Mouse (Mus musculus) hindbrain, embryonic 12.5 days (tissue): ENCODE results near the gene BC004004. TPM values are rescaled to one million over a fixed set of nuclear protein-coding genes. Genes with fewer than 3 reads are reported as not detected.
"Not testable (repeated sequence)": the region's sequence is repeated elsewhere in the genome, so short reads cannot be mapped to it uniquely, and the experiment has no call there.

Source experiments
- ATAC-seq: fragments of 200-750 bp; cut with Nextera tagmentation; 2 replicates; pipeline ENCODE4 v1.8.0; 2017; ENCODE audit warnings: moderate TSS enrichment; ENCODE audit not compliant: low FRiP score
- H3K27ac ChIP-seq: fragments of 300-500 bp; sonication (generic); 2 replicates; pipeline ENCODE4 v1.5.1; 2016; ENCODE audit warnings: mild to moderate bottlenecking
- H3K27me3 ChIP-seq: fragments of 300-500 bp; sonication (generic); 2 replicates; pipeline ENCODE4 v1.6.1; 2016; ENCODE audit warnings: mild to moderate bottlenecking
- H3K36me3 ChIP-seq: fragments of 300-500 bp; sonication (generic); 2 replicates; pipeline ENCODE4 v1.6.1; 2016; ENCODE audit warnings: mild to moderate bottlenecking
- H3K4me1 ChIP-seq: fragments of 300-500 bp; sonication (generic); 2 replicates; pipeline ENCODE4 v1.6.1; 2016
- H3K4me2 ChIP-seq: fragments of 300-500 bp; sonication (generic); replicated peaks from 2 replicates; pipeline ENCODE4 v1.6.1; 2016; ENCODE audit warnings: mild to moderate bottlenecking
- H3K4me3 ChIP-seq: fragments of 300-500 bp; sonication (generic); 2 replicates; pipeline ENCODE4 v1.5.1; 2016; ENCODE audit warnings: mild to moderate bottlenecking
- H3K9ac ChIP-seq: fragments of 300-500 bp; sonication (generic); 2 replicates; pipeline ENCODE4 v1.6.1; 2016; ENCODE audit warnings: mild to moderate bottlenecking, moderate library complexity
- H3K9me3 ChIP-seq: fragments of 300-500 bp; sonication (generic); replicated peaks from 2 replicates; pipeline ENCODE4 v1.6.1; 2016; ENCODE audit warnings: mild to moderate bottlenecking
- WGBS: fragments of 180-500 bp; shearing (Covaris S2); methylation state at CpG from one replicate; pipeline ENCODE4 v1.1.7; 2016; 5-methylcytosine and 5-hydroxymethylcytosine counted together
- polyA plus RNA-seq: library from polyadenylated mRNA; unstranded; fragments of >200 nt; fragmentation: Nextera tagmentation; extraction: Ambion mirVana; gene quantifications from 2 replicates; pipeline ENCODE4 v1.2.1, GENCODE M21; 2016

Gene BC004004
- polyA plus RNA-seq, 1 experiment from 2014 or later = 72.5 TPM

GRCm38 (mm10) chr17:29347126-29347644, 78.6 kb downstream of the BC004004 start:
- Histone ChIP-seq H3K27me3 (no peaks in the 10 kb centered on the region), H3K4me1 (peaks cover 34% of the 10 kb centered on the region), H3K9ac (peak overlapping the region; percentile 96), H3K4me3 (peak overlapping the region; percentile 95), H3K36me3 (peaks cover 12% of the 10 kb centered on the region), H3K27ac (peak overlapping the region; percentile 92), H3K4me2 (peak overlapping the region; percentile 75), H3K9me3 (no peaks in the 10 kb centered on the region)
- ATAC-seq = peak; percentile 57; the same call in 1 of the 2 replicates
- WGBS = 1% methylated on average over 43 of the region's 45 CpGs

DNA sequence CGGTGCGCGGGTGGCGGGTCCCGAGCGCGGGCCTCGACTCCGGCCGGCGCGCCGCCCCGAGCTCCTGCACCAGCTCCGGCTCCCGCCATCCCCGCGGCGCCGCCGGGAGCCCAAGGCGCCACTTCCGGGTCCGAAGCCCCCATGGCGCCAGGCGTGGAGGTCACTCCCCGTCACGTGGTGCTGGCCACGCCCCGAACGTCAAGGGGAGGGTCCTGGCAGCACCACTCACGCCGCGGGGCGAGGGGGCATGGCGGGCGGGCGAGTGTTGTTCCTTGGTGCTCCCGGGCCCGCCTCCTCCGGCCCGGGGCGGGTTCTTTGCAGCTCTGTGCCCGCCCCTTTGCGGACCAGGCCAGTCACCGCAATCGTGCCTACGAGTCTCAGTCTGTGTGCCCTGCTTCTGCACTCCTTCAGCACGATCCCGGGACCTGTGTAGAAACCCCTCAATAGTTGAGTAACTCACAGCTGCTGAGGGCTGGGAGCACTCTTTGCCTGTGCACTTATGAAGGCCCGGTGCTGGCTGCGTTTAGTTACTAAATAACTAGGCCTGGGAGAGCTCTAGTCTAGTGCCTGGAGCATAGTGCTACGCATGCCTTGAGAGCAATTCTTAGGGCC, 79.2 kb downstream of the BC004004 start, which contains the start of gene Mtch1:
TSS of gene Mtch1 (minus strand) at position 290 of the 612 bp plus-strand sequence.
- H3K9ac ChIP-seq = peak within 1 kb of the TSS; percentile 96
- H3K27me3 ChIP-seq = no peaks in the 10 kb centered on the region
- peaks cover 12% of the 10 kb centered on the region for H3K36me3 ChIP-seq
- H3K27ac ChIP-seq = peak within 1 kb of the TSS; percentile 92
- no peaks in the 10 kb centered on the region for H3K9me3 ChIP-seq
- H3K4me1 ChIP-seq = peaks cover 29% of the 10 kb centered on the region
- WGBS = under 1% methylated on average over 46 of the region's 53 CpGs
- H3K4me2 ChIP-seq = peak within 1 kb of the TSS; percentile 75
- ATAC-seq = peak; percentile 92
- peak within 1 kb of the TSS; percentile 95 for H3K4me3 ChIP-seq

DNA sequence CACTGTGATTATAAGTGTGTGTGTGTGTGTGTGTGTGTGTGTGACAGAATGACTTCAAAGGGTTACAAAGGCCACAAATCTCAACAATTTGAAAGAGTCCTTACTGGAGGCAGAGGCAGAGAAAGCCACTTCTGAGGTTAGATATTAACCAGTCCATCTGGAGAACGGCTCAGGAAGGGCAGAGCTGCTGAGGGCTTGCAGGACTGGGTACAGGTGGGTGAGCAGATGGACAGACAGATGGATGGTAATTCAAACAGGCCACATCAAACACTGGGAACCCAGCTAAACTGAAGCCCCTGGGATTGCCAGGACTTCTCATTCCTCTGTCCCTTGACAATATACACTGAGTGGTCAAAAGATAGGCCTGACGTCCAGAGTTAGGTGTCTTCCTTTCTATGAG, 80.4 kb downstream of the BC004004 start:
- Histone ChIP-seq H3K4me2 (no peak overlapping the region), H3K4me1 (peaks cover 25% of the 10 kb centered on the region), H3K27ac (no peak overlapping the region), H3K9ac (no peak overlapping the region), H3K9me3 (no peaks in the 10 kb centered on the region), H3K36me3 (peaks cover 4% of the 10 kb centered on the region), H3K27me3 (no peaks in the 10 kb centered on the region), H3K4me3 (no peak overlapping the region)
- no peak for ATAC-seq
- 68% methylated on average over 2 of the region's 2 CpGs for WGBS

DNA sequence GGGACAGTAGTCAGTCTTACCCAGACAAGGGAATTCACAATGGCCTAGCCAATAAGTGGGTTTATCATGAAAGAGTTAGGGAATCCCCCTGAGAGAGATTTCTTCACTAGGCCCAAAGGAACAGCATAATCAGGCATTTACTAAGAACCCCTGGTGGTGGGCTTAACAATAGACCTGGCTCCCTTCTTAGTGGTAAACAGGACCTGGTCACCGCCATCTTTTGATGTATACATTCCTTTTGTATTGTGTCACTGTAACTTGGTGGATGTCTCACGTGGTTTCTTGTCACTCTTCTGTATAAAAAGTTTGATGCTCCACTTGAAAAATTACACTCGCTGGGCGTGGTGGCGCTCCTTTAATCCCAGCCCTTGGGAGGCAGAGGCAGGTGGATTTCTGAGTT, 82.5 kb downstream of the BC004004 start:
- not testable (repeated sequence) for H3K4me2 ChIP-seq, H3K4me3 ChIP-seq, H3K36me3 ChIP-seq, H3K27ac ChIP-seq, H3K27me3 ChIP-seq, ATAC-seq, H3K9ac ChIP-seq, H3K9me3 ChIP-seq
- 68% methylated on average over 5 of the region's 5 CpGs for WGBS
- H3K4me1 ChIP-seq = peaks cover 25% of the 10 kb centered on the region

DNA sequence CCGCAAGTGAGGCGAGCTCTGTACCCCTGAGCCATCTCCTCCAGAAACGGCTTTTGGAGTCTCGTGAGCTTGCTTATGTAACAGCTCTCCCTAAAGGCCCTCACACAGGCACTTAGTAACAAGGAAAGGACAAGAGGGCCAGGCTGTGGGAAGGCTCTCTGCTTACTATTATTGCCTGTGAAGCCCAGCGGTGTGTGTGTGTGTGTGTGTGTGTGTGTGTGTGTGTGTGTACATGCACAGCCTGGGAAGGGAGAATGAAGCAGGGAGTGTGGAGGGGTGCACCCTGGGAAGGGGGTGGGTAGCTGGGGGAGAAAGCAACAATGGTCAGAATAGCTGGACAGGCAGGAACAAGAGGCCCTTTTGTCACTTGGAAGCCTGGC, 86.9 kb downstream of the BC004004 start:
- Histone ChIP-seq H3K36me3 (no peaks in the 10 kb centered on the region), H3K4me1 (peaks cover 25% of the 10 kb centered on the region), H3K27me3 (no peaks in the 10 kb centered on the region), H3K27ac (peak overlapping the region; percentile 98), H3K9ac (peak overlapping the region; percentile 57), H3K4me2 (peak overlapping the region; percentile 55), H3K4me3 (no peak overlapping the region), H3K9me3 (no peaks in the 10 kb centered on the region)
- WGBS = 29% methylated on average over 5 of the region's 5 CpGs
- peak; percentile 56 for ATAC-seq

DNA sequence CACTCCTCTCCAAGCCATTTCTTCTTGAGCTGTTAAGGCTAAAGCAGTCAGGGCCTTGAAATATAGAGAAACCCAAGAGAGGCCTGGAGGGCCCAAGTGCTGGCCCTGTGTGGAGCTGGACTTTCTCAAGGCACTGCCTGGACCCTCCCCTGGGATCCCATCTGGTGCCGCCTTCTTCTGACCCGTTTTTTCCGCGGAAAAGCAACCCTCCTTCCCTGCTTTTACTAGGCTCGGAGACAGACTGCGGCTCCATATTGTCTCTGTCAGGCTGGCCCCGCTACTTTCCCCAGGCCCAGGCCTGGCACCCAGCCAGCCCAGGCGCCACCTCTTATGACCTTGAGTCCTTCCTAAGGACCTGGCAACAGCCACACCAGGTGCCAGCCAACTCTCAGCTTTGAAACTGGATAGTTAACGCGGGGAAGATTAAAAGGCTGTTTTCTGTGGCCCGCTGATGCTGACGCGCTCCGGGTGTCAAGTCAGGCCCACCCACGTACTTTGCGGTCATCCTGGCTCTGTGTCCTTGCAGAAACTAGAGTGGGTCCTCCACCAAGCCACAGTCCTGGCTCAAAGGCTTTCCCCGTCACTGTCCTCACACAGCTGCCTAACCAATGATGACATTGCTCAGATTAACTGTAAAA, 87.4 kb downstream of the BC004004 start:
- peak; percentile 52 for ATAC-seq
- no peaks in the 10 kb centered on the region for H3K36me3 ChIP-seq
- peaks cover 28% of the 10 kb centered on the region for H3K4me1 ChIP-seq
- H3K9me3 ChIP-seq = no peaks in the 10 kb centered on the region
- H3K27ac ChIP-seq = peak overlapping the region; percentile 98
- WGBS = 10% methylated on average over 17 of the region's 17 CpGs
- peak overlapping the region; percentile 57 for H3K9ac ChIP-seq
- H3K4me2 ChIP-seq = peak overlapping the region; percentile 55
- no peaks in the 10 kb centered on the region for H3K27me3 ChIP-seq
- peak overlapping the region; percentile 32; the same call in 1 of the 2 replicates for H3K4me3 ChIP-seq

DNA sequence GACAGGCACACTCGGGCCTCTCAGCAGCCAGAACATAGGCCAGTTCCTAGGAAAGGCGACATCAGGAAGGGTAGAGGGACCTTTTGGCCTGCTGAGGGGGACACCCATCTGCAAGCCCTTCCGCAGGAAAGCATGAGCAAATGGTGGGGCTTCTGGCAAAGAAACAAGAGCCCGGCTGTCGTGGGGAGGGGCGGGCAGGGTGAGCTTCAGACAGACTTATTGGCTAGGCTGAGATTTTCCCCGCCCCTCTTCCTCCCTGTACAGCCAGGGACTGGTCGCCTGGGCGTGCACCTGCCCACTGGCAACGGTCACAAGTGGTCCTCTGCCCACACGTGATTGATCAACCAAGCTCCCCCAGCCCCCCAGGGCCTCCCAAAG, 87.9 kb downstream of the BC004004 start:
- ATAC-seq = peak; percentile 96
- H3K4me1 ChIP-seq = peaks cover 28% of the 10 kb centered on the region
- no peaks in the 10 kb centered on the region for H3K9me3 ChIP-seq
- H3K27me3 ChIP-seq = no peaks in the 10 kb centered on the region
- WGBS = 0% methylated on average over 11 of the region's 11 CpGs
- peak overlapping the region; percentile 98 for H3K27ac ChIP-seq
- H3K4me3 ChIP-seq = peak overlapping the region; percentile 32
- H3K9ac ChIP-seq = peak overlapping the region; percentile 57
- H3K36me3 ChIP-seq = no peaks in the 10 kb centered on the region
- peak overlapping the region; percentile 55 for H3K4me2 ChIP-seq

DNA sequence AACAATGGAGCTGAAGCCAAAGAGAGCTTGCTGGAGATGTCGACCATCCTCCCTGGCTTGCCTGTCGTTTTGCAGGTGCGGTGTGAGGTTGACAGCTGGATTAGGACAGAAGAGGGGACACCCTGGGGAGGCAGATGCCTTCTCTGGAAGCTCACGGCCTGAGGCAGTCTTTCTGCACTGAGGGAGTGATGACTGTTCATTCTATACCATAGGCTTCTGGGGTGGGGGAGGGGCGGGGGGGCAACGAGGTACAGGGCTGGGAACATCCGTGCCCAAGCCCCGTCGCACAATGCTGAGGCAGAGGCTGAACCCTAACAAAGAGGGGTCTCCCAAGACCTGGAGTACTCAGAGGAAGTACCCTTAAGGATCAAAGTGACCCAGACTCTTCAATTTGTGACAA, 88.3 kb downstream of the BC004004 start:
- peak overlapping the region; percentile 56 for H3K9ac ChIP-seq
- peak overlapping the region; percentile 32 for H3K4me3 ChIP-seq
- H3K36me3 ChIP-seq = no peaks in the 10 kb centered on the region
- peaks cover 28% of the 10 kb centered on the region for H3K4me1 ChIP-seq
- 3% methylated on average over 9 of the region's 9 CpGs for WGBS
- peak overlapping the region; percentile 98 for H3K27ac ChIP-seq
- H3K9me3 ChIP-seq = no peaks in the 10 kb centered on the region
- peak overlapping the region; percentile 55 for H3K4me2 ChIP-seq
- ATAC-seq = peak; percentile 57
- H3K27me3 ChIP-seq = no peaks in the 10 kb centered on the region

DNA sequence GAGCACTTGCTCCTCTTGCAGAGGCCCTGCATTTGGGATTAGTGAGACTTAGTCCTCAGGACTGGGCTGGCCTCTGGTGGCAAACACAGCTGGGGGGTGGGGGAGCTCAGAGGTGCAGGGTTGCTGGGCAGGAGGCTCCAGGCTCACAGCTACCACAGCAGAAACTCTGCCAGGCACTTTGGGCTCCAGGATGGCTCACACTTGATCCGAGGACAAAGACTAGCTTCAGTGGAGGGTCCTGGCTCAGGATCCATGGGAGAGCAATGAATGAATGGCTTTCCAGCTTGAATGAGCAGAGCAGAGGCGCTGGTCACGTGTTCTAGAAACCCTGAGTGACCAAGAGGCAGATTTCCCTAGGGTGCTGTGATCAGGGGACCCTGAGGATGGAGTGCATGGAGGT, 90.3 kb downstream of the BC004004 start:
- WGBS = 70% methylated on average over 3 of the region's 3 CpGs
- Histone ChIP-seq H3K9ac (no peak overlapping the region), H3K4me1 (peaks cover 28% of the 10 kb centered on the region), H3K36me3 (no peaks in the 10 kb centered on the region), H3K27ac (no peak overlapping the region), H3K4me3 (no peak overlapping the region), H3K9me3 (no peaks in the 10 kb centered on the region), H3K27me3 (no peaks in the 10 kb centered on the region), H3K4me2 (no peak overlapping the region)
- no peak for ATAC-seq

GRCm38 (mm10) chr17:29360761-29361221, 92.2 kb downstream of the BC004004 start, which contains the start of gene Fgd2:
Gene Fgd2, plus strand, starts transcription at chr17:29360914.
- Histone ChIP-seq H3K27me3 (no peaks in the 10 kb centered on the region), H3K27ac (no peak within 1 kb of the TSS), H3K4me3 (no peak within 1 kb of the TSS), H3K4me1 (peaks cover 19% of the 10 kb centered on the region), H3K9ac (no peak within 1 kb of the TSS), H3K9me3 (no peaks in the 10 kb centered on the region), H3K36me3 (no peaks in the 10 kb centered on the region), H3K4me2 (no peak within 1 kb of the TSS)
- ATAC-seq = no peak
- WGBS = 23% methylated on average over 5 of the region's 5 CpGs

DNA sequence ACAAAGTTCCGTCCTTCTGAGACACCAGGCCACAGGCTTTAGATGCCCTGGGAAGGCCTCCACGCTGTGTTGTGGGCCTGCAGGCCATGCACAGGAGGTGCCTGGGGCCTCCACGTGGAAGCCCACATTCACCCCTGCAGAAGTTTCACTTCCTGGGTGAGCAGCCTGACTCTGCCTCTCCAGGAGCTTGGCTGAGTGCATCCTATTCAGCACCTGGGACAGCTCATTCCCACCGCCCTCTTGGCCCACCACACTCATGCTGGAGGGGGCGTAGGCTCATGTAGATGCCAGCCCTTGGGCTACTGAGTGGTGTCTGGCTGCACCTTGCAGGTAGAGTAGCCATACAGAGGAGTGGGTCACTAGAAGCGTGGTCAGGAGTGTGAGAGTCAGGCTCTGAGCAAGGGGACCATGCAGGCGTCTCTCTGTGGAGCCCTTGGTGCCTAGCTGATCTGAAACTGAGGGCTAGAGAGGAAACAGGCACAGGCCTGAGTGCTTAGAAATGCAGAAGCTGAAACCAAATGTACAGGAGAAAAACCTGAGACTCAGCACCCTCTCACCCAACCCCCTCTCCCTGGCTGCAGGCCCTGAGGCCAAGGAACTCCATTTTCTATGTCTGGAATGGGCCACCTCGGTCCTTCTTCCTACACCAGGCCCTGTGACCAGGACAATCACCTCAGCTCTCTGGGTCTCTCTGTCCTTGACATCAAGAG, 93.5 kb downstream of the BC004004 start:
- H3K4me1 ChIP-seq = peaks cover 7% of the 10 kb centered on the region
- no peak overlapping the region for H3K9ac ChIP-seq
- H3K36me3 ChIP-seq = no peaks in the 10 kb centered on the region
- H3K9me3 ChIP-seq = no peaks in the 10 kb centered on the region
- WGBS = 54% methylated on average over 8 of the region's 8 CpGs
- H3K4me3 ChIP-seq = no peak overlapping the region
- no peak for ATAC-seq
- H3K27ac ChIP-seq = no peak overlapping the region
- no peak overlapping the region for H3K4me2 ChIP-seq
- H3K27me3 ChIP-seq = no peaks in the 10 kb centered on the region

DNA sequence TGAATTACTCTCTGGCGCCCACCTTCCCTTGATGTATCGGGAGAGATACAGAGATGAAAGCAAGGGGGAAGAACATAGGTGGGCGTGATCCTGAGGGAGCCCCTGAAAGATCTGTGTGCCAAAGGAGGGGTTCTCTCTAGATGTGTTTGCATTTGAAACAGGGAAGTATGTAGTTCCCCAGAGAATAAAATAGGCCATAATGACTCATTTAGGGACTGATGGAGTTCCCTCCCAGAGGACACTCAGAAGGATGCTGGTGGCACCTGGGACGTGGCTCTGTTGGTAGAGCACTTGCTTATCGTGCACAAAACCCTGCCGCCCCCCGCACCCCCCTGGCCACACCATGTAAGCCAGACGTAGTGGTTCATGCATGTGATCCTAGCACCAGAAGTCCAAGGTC, 94.5 kb downstream of the BC004004 start:
- Histone ChIP-seq H3K9me3 (no peaks in the 10 kb centered on the region), H3K36me3 (no peaks in the 10 kb centered on the region)
- 85% methylated on average over 8 of the region's 8 CpGs for WGBS

More for the DNA sequence above, 94.5 kb downstream of the BC004004 start:
- no peaks in the 10 kb centered on the region for H3K27me3 ChIP-seq
- H3K27ac ChIP-seq = no peak overlapping the region
- no peak overlapping the region for H3K9ac ChIP-seq
- ATAC-seq = no peak
- no peak overlapping the region for H3K4me2 ChIP-seq
- 0 out of 2 replicates have a peak, but pooled peaks cover 2% of the 10 kb centered on the region for H3K4me1 ChIP-seq
- H3K4me3 ChIP-seq = no peak overlapping the region
